Mouse (Mus musculus): ENCODE results near the gene Rufy4. TPM values are rescaled to one million over a fixed set of nuclear protein-coding genes. Genes with fewer than 3 reads are reported as not detected.

Rufy4 gene
- polyA plus RNA-seq, 1 experiment from 2014 or later = 0.42 TPM

- H3K27me3 ChIP-seq = no peaks in the 10 kb centered on the region
- WGBS = 85% methylated on average over 2 of the region's 2 CpGs
- H3K4me2 ChIP-seq (replicated peaks) = no peak overlapping the region
- H3K9ac ChIP-seq (replicated peaks) = no peak overlapping the region
- H3K4me1 ChIP-seq (replicated peaks) = no peaks in the 10 kb centered on the region
- H3K36me3 ChIP-seq = no peaks in the 10 kb centered on the region
- no peak for ATAC-seq
- no peak overlapping the region for H3K27ac ChIP-seq
- no peaks in the 10 kb centered on the region for H3K9me3 ChIP-seq
- no peak overlapping the region for H3K4me3 ChIP-seq (replicated peaks)
Observed at GRCm38 (mm10) chr1:74160036-74160435, 34.7 kb downstream of the Rufy4 start.

GRCm38 (mm10) chr1:74167136-74167535 is 41.8 kb downstream of the Rufy4 start:
- ATAC-seq = no peak
- no peaks in the 10 kb centered on the region for H3K36me3 ChIP-seq
- no peak overlapping the region for H3K4me3 ChIP-seq (replicated peaks)
- no peaks in the 10 kb centered on the region for H3K4me1 ChIP-seq (replicated peaks)
- no peaks in the 10 kb centered on the region for H3K27me3 ChIP-seq
- H3K9me3 ChIP-seq = no peaks in the 10 kb centered on the region
- 87% methylated on average over 5 of the region's 5 CpGs for WGBS
- H3K4me2 ChIP-seq (replicated peaks) = no peak overlapping the region
- no peak overlapping the region for H3K9ac ChIP-seq (replicated peaks)
- no peak overlapping the region for H3K27ac ChIP-seq

GRCm38 (mm10) chr1:74169721-74170120 is 44.4 kb downstream of the Rufy4 start:
- Histone ChIP-seq H3K4me2 (replicated peaks) (no peak overlapping the region), H3K27ac (no peak overlapping the region), H3K4me1 (replicated peaks) (no peaks in the 10 kb centered on the region), H3K36me3 (no peaks in the 10 kb centered on the region), H3K9me3 (no peaks in the 10 kb centered on the region), H3K4me3 (replicated peaks) (no peak overlapping the region), H3K9ac (replicated peaks) (no peak overlapping the region), H3K27me3 (no peaks in the 10 kb centered on the region)
- 88% methylated on average over 3 of the region's 3 CpGs for WGBS
- no peak for ATAC-seq

GRCm38 (mm10) chr1:74172722-74173121 is 47.4 kb downstream of the Rufy4 start:
- H3K4me1 ChIP-seq (replicated peaks) = no peaks in the 10 kb centered on the region
- no peaks in the 10 kb centered on the region for H3K27me3 ChIP-seq

GRCm38 (mm10) chr1:74175731-74176130 is 50.4 kb downstream of the Rufy4 start:
- no peaks in the 10 kb centered on the region for H3K36me3 ChIP-seq
- no peak overlapping the region for H3K4me2 ChIP-seq (replicated peaks)
- no peak overlapping the region for H3K27ac ChIP-seq
- no peaks in the 10 kb centered on the region for H3K27me3 ChIP-seq
- no peaks in the 10 kb centered on the region for H3K4me1 ChIP-seq (replicated peaks)
- WGBS = 84% methylated on average over 4 of the region's 4 CpGs
- no peak for ATAC-seq
- H3K9ac ChIP-seq (replicated peaks) = no peak overlapping the region
- no peak overlapping the region for H3K4me3 ChIP-seq (replicated peaks)
- no peaks in the 10 kb centered on the region for H3K9me3 ChIP-seq

More at GRCm38 (mm10) chr1:74172722-74173121, 47.4 kb downstream of the Rufy4 start:
- no peak overlapping the region for H3K4me3 ChIP-seq (replicated peaks)
- H3K9ac ChIP-seq (replicated peaks) = no peak overlapping the region
- no peak overlapping the region for H3K4me2 ChIP-seq (replicated peaks)
- H3K9me3 ChIP-seq = no peaks in the 10 kb centered on the region
- WGBS = 80% methylated on average over 3 of the region's 3 CpGs
- no peaks in the 10 kb centered on the region for H3K36me3 ChIP-seq
- H3K27ac ChIP-seq = no peak overlapping the region
- ATAC-seq = no peak

- H3K4me3 ChIP-seq (replicated peaks) = no peak overlapping the region
- H3K27me3 ChIP-seq = no peaks in the 10 kb centered on the region
- no peak overlapping the region for H3K27ac ChIP-seq
- no peak overlapping the region for H3K4me2 ChIP-seq (replicated peaks)
- H3K9ac ChIP-seq (replicated peaks) = no peak overlapping the region
- H3K9me3 ChIP-seq = no peaks in the 10 kb centered on the region
- H3K4me1 ChIP-seq (replicated peaks) = no peaks in the 10 kb centered on the region
- 94% methylated on average over 3 of the region's 3 CpGs for WGBS
- ATAC-seq = no peak
- no peaks in the 10 kb centered on the region for H3K36me3 ChIP-seq
Observed at GRCm38 (mm10) chr1:74178618-74179017, 53.3 kb downstream of the Rufy4 start.

GRCm38 (mm10) chr1:74179624-74180408 is 54.5 kb downstream of the Rufy4 start:
- H3K9me3 ChIP-seq = no peaks in the 10 kb centered on the region; the same call in 1 of the 2 replicates
- no peak overlapping the region for H3K4me3 ChIP-seq (replicated peaks)
- no peak overlapping the region for H3K9ac ChIP-seq (replicated peaks)
- 64% methylated on average over 9 of the region's 9 CpGs for WGBS
- no peaks in the 10 kb centered on the region for H3K27me3 ChIP-seq
- no peak for ATAC-seq
- H3K4me2 ChIP-seq (replicated peaks) = no peak overlapping the region
- no peaks in the 10 kb centered on the region for H3K4me1 ChIP-seq (replicated peaks)
- H3K36me3 ChIP-seq = no peaks in the 10 kb centered on the region
- no peak overlapping the region for H3K27ac ChIP-seq

GRCm38 (mm10) chr1:74181462-74181861 is 56.1 kb downstream of the Rufy4 start:
- 83% methylated on average over 2 of the region's 2 CpGs for WGBS
- Histone ChIP-seq H3K9ac (replicated peaks) (no peak overlapping the region), H3K4me1 (replicated peaks) (no peaks in the 10 kb centered on the region), H3K9me3 (no peaks in the 10 kb centered on the region; the same call in 1 of the 2 replicates), H3K4me2 (replicated peaks) (no peak overlapping the region), H3K27ac (no peak overlapping the region), H3K36me3 (no peaks in the 10 kb centered on the region), H3K27me3 (no peaks in the 10 kb centered on the region), H3K4me3 (replicated peaks) (no peak overlapping the region)
- no peak for ATAC-seq

- no peaks in the 10 kb centered on the region for H3K27me3 ChIP-seq
- 79% methylated on average over 2 of the region's 2 CpGs for WGBS
- H3K36me3 ChIP-seq = no peaks in the 10 kb centered on the region
- H3K4me1 ChIP-seq (replicated peaks) = no peaks in the 10 kb centered on the region
- H3K27ac ChIP-seq = no peak overlapping the region
- H3K4me2 ChIP-seq (replicated peaks) = no peak overlapping the region
- no peak overlapping the region for H3K9ac ChIP-seq (replicated peaks)
- H3K4me3 ChIP-seq (replicated peaks) = no peak overlapping the region
- no peak for ATAC-seq
- H3K9me3 ChIP-seq = no peaks in the 10 kb centered on the region; the same call in 1 of the 2 replicates
Observed at GRCm38 (mm10) chr1:74183006-74183405, 57.7 kb downstream of the Rufy4 start.

GRCm38 (mm10) chr1:74190471-74190870 is 65.1 kb downstream of the Rufy4 start:
- no peak overlapping the region for H3K4me3 ChIP-seq (replicated peaks)
- no peak for ATAC-seq
- H3K27me3 ChIP-seq = 0 out of 2 replicates have a peak, but pooled peaks cover 3% of the 10 kb centered on the region
- no peak overlapping the region for H3K9ac ChIP-seq (replicated peaks)
- no peaks in the 10 kb centered on the region for H3K4me1 ChIP-seq (replicated peaks)
- no peaks in the 10 kb centered on the region for H3K9me3 ChIP-seq
- H3K4me2 ChIP-seq (replicated peaks) = no peak overlapping the region
- H3K36me3 ChIP-seq = no peaks in the 10 kb centered on the region
- H3K27ac ChIP-seq = no peak overlapping the region
- 91% methylated on average over 7 of the region's 7 CpGs for WGBS

- Histone ChIP-seq H3K9ac (replicated peaks) (no peak overlapping the region), H3K4me1 (replicated peaks) (no peaks in the 10 kb centered on the region), H3K27ac (no peak overlapping the region), H3K4me2 (replicated peaks) (no peak overlapping the region), H3K27me3 (peaks cover 12% of the 10 kb centered on the region), H3K36me3 (no peaks in the 10 kb centered on the region), H3K9me3 (no peaks in the 10 kb centered on the region), H3K4me3 (replicated peaks) (no peak overlapping the region)
- 78% methylated on average over 2 of the region's 2 CpGs for WGBS
- ATAC-seq = no peak
Observed at GRCm38 (mm10) chr1:74192711-74193110, 67.4 kb downstream of the Rufy4 start.

- Histone ChIP-seq H3K4me2 (replicated peaks) (no peak within 1 kb of the TSS), H3K36me3 (no peaks in the 10 kb centered on the region), H3K4me1 (replicated peaks) (no peaks in the 10 kb centered on the region), H3K4me3 (replicated peaks) (no peak within 1 kb of the TSS), H3K9ac (replicated peaks) (no peak within 1 kb of the TSS), H3K27me3 (peaks cover 21% of the 10 kb centered on the region), H3K27ac (no peak within 1 kb of the TSS), H3K9me3 (no peaks in the 10 kb centered on the region)
- no peak for ATAC-seq
- 72% methylated on average over 8 of the region's 8 CpGs for WGBS
Observed at GRCm38 (mm10) chr1:74194445-74194844, 69.1 kb downstream of the Rufy4 start, which contains the start of gene Cxcr1. TSS of gene Cxcr1 (minus strand) at chr1:74194631.

GRCm38 (mm10) chr1:74195961-74196360 is 70.6 kb downstream of the Rufy4 start:
- H3K27ac ChIP-seq = no peak overlapping the region
- H3K9me3 ChIP-seq = no peaks in the 10 kb centered on the region
- no peak overlapping the region for H3K9ac ChIP-seq (replicated peaks)
- H3K4me1 ChIP-seq (replicated peaks) = no peaks in the 10 kb centered on the region
- no peak for ATAC-seq
- peaks cover 32% of the 10 kb centered on the region for H3K27me3 ChIP-seq
- WGBS = 54% methylated on average over 7 of the region's 7 CpGs
- H3K36me3 ChIP-seq = no peaks in the 10 kb centered on the region
- no peak overlapping the region for H3K4me3 ChIP-seq (replicated peaks)
- no peak overlapping the region for H3K4me2 ChIP-seq (replicated peaks)

Data from midbrain, embryonic 13.5 days (tissue).